15 mouse cellular contexts compared by ENCODE assay signal in the genomic region with DNA sequence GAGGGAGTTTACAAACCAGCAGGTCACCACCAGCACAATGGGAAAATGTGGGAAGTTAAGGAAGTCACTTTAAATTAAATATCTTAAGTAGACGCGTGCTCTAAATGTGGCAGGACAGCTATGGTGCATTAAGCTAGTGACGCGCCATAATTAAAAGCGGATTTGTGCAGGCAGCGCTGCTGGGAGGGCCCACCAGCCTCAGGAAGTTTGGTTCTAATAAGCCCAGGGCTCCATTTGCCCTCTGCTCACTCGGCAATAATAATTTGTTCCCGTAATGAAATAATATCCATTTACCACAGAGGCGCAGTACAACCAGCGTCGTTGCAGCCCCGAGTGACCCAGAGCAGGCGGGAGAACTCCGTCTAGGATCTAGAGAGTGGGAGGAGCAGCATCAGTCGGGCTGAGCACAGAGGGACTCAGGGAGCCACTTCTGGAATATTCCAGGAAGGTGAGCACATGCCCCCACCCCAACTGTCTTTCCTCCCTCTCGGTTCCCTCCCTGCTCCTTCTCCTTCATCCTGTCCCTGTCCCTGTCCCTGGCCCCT.
A peak's percentile ranks its signal among the peaks of the same experiment; 100 is the strongest.
DNase-seq lines count a peak whose midpoint lies in the region; ATAC-seq and TF ChIP-seq lines count a peak whose summit lies in the region.
"Had no signal": no experiment of that assay in that cellular context is flagged by ENCODE, and none has a peak within 500 bp of the region (broad histone marks: within the 10 kb centered on the region; RNA-seq: fewer than 3 reads in every experiment).

No protein-coding gene starts in this region.

- H3K4me3 ChIP-seq in kidney, postnatal 0 days (replicated peaks; ENCODE audit: low read depth, low read length): no peak overlapping the region
- H3K4me3 ChIP-seq in embryonic facial prominence, embryonic 11.5 days (ENCODE audit: low read depth, low read length): no peak overlapping the region
- H3K4me3 ChIP-seq in embryonic facial prominence, embryonic 15.5 days (replicated peaks): no peak overlapping the region
- H3K4me3 ChIP-seq: forebrain, embryonic 13.5 days; myocyte had no signal

- TF ChIP-seq CTCF in kidney, postnatal 0 days (IDR thresholded peaks at IDR 0.05; ENCODE audit: low read depth): no peak

- peaks cover 28% of the 10 kb centered on the region; the same call in 1 of the 2 replicates for H3K27me3 ChIP-seq in kidney, postnatal 0 days (ENCODE audit: insufficient read depth, low read length)
- peaks cover 9% of the 10 kb centered on the region for H3K27me3 ChIP-seq in embryonic facial prominence, embryonic 11.5 days (ENCODE audit: control insufficient read depth, insufficient read depth, low read length)
- H3K27me3 ChIP-seq in embryonic facial prominence, embryonic 15.5 days: peaks cover 80% of the 10 kb centered on the region

- no peaks in the 10 kb centered on the region for H3K9me3 ChIP-seq in kidney, postnatal 0 days (replicated peaks; ENCODE audit: low read length)
- no peaks in the 10 kb centered on the region for H3K9me3 ChIP-seq in embryonic facial prominence, embryonic 11.5 days (replicated peaks; ENCODE audit: control insufficient read depth, low read length)
- H3K9me3 ChIP-seq in embryonic facial prominence, embryonic 15.5 days (replicated peaks): no peaks in the 10 kb centered on the region
- H3K9me3 ChIP-seq: forebrain, embryonic 13.5 days had no signal

- H3K27ac ChIP-seq in kidney, postnatal 0 days: no peak overlapping the region
- H3K27ac ChIP-seq in embryonic facial prominence, embryonic 11.5 days (replicated peaks; ENCODE audit: low read depth, low read length): no peak overlapping the region
- 0 out of 2 replicates have a peak overlapping the region, but pooled peaks have one; percentile 1 for H3K27ac ChIP-seq in embryonic facial prominence, embryonic 15.5 days (replicated peaks)
- H3K27ac ChIP-seq: forebrain, embryonic 13.5 days; liver, embryonic 14.5 days had no signal

- ATAC-seq in kidney, postnatal 0 days (replicated peaks; ENCODE audit: low FRiP score, low read depth): no peak
- ATAC-seq in embryonic facial prominence, embryonic 11.5 days (replicated peaks; ENCODE audit: insufficient number of reproducible peaks, low FRiP score, low TSS enrichment, low read depth): peak; percentile 54
- ATAC-seq in embryonic facial prominence, embryonic 15.5 days (ENCODE audit: insufficient number of reproducible peaks, low FRiP score, low TSS enrichment, low read depth): peak; percentile 53; the same call in 1 of the 2 replicates
- ATAC-seq: CD4-positive, CD25-positive, alpha-beta regulatory T cell, adult 4 months; forebrain, embryonic 13.5 days had no signal

- no peak overlapping the region for H3K4me2 ChIP-seq in kidney, postnatal 0 days (ENCODE audit: low read length)
- no peak overlapping the region; the same call in 1 of the 2 replicates for H3K4me2 ChIP-seq in embryonic facial prominence, embryonic 11.5 days (ENCODE audit: low read depth, low read length)
- H3K4me2 ChIP-seq in embryonic facial prominence, embryonic 15.5 days (replicated peaks): peak overlapping the region; percentile 21; the same call in 1 of the 2 replicates
- H3K4me2 ChIP-seq: forebrain, embryonic 13.5 days had no signal

- H3K4me1 ChIP-seq in kidney, postnatal 0 days (replicated peaks; ENCODE audit: insufficient read depth, low read length): peaks cover 4% of the 10 kb centered on the region; the same call in 1 of the 2 replicates
- peaks cover 9% of the 10 kb centered on the region for H3K4me1 ChIP-seq in embryonic facial prominence, embryonic 11.5 days (ENCODE audit: control insufficient read depth, insufficient read depth, low read length)
- peaks cover 26% of the 10 kb centered on the region for H3K4me1 ChIP-seq in embryonic facial prominence, embryonic 15.5 days
- H3K4me1 ChIP-seq: forebrain, embryonic 13.5 days had no signal

- H3K9ac ChIP-seq in kidney, postnatal 0 days (ENCODE audit: low read depth, low read length): no peak overlapping the region
- no peak overlapping the region for H3K9ac ChIP-seq in embryonic facial prominence, embryonic 11.5 days (replicated peaks; ENCODE audit: low read length)
- H3K9ac ChIP-seq in embryonic facial prominence, embryonic 15.5 days: no peak overlapping the region
- H3K9ac ChIP-seq: forebrain, embryonic 13.5 days; liver, embryonic 14.5 days had no signal

- H3K36me3 ChIP-seq in kidney, postnatal 0 days (ENCODE audit: insufficient read depth, low read length): no peaks in the 10 kb centered on the region
- no peaks in the 10 kb centered on the region for H3K36me3 ChIP-seq in embryonic facial prominence, embryonic 11.5 days (replicated peaks; ENCODE audit: control insufficient read depth, insufficient read depth, low read depth, low read length)
- no peaks in the 10 kb centered on the region for H3K36me3 ChIP-seq in embryonic facial prominence, embryonic 15.5 days

- 21% methylated on average over 16 of the region's 16 CpGs for WGBS in kidney, postnatal 0 days
- WGBS in embryonic facial prominence, embryonic 11.5 days: 23% methylated on average over 16 of the region's 16 CpGs
- 14% methylated on average over 16 of the region's 16 CpGs for WGBS in embryonic facial prominence, embryonic 15.5 days

- peak; percentile 54 for DNase-seq in kidney, postnatal 0 days (ENCODE audit: low spot score)
- no peak for DNase-seq in kidney, postnatal 25 days
- DNase-seq in embryonic facial prominence, embryonic 11.5 days (ENCODE audit: low spot score): peak; percentile 82
- peak; percentile 69 for DNase-seq in retina, postnatal 1 day
- no peak for DNase-seq in right cerebral cortex, postnatal 25 days
- DNase-seq in layer of hippocampus, postnatal 14 days (ENCODE audit: low spot score in 2 of 2): no peak
- DNase-seq: adrenal gland, postnatal 10 days; cerebellum, adult 8-10 months; lung, postnatal 14 days; thymus, adult 18-20 months had no signal

Comparison
In these comparisons a context has a peak if more than half of its experiments do, and no peak if none do; other contexts are left out.
1. DNase-seq: peak in kidney, postnatal 0 days (single experiment), embryonic facial prominence, embryonic 11.5 days (single experiment) and retina, postnatal 1 day (single experiment); none in kidney, postnatal 25 days (0 of 2), right cerebral cortex, postnatal 25 days (single experiment) and layer of hippocampus, postnatal 14 days (0 of 2).